Mouse (Mus musculus): ENCODE data around the gene Plekhg6. TPM values are rescaled to one million over a fixed set of nuclear protein-coding genes. Genes with fewer than 3 reads are reported as not detected.

Gene Plekhg6
- polyA plus RNA-seq, 1 experiment from 2014 or later = 1.1 TPM

- Histone ChIP-seq H3K9ac (no peak overlapping the region), H3K27me3 (peaks cover 4% of the 10 kb centered on the region; the same call in 1 of the 2 replicates), H3K9me3 (no peaks in the 10 kb centered on the region), H3K4me1 (peaks cover 19% of the 10 kb centered on the region), H3K4me2 (no peak overlapping the region), H3K27ac (no peak overlapping the region), H3K36me3 (no peaks in the 10 kb centered on the region), H3K4me3 (no peak overlapping the region)
- ATAC-seq (ENCODE audit: insufficient number of reproducible peaks, insufficient read depth, low FRiP score, low TSS enrichment, low read depth) = no peak
- WGBS = 9% methylated on average over 9 of the region's 9 CpGs
Measured at GRCm38 (mm10) chr6:125418744-125419143, 38.2 kb upstream of the Plekhg6 start.

- no peak overlapping the region for H3K4me3 ChIP-seq
- no peak for ATAC-seq (ENCODE audit: insufficient number of reproducible peaks, insufficient read depth, low FRiP score, low TSS enrichment, low read depth)
- H3K9me3 ChIP-seq = no peaks in the 10 kb centered on the region
- H3K27ac ChIP-seq = no peak overlapping the region
- H3K9ac ChIP-seq = no peak overlapping the region
- no peaks in the 10 kb centered on the region for H3K36me3 ChIP-seq
- peaks cover 6% of the 10 kb centered on the region; the same call in 1 of the 2 replicates for H3K4me1 ChIP-seq
- WGBS = 64% methylated on average over 9 of the region's 9 CpGs
- H3K27me3 ChIP-seq = peaks cover 4% of the 10 kb centered on the region; the same call in 1 of the 2 replicates
- H3K4me2 ChIP-seq = no peak overlapping the region
Measured at GRCm38 (mm10) chr6:125413326-125413725, 32.7 kb upstream of the Plekhg6 start.

GRCm38 (mm10) chr6:125411661-125412060, 31.1 kb upstream of the Plekhg6 start:
- Histone ChIP-seq H3K4me1 (peaks cover 6% of the 10 kb centered on the region; the same call in 1 of the 2 replicates), H3K4me2 (no peak overlapping the region), H3K27me3 (no peaks in the 10 kb centered on the region), H3K4me3 (no peak overlapping the region), H3K9me3 (no peaks in the 10 kb centered on the region), H3K27ac (no peak overlapping the region), H3K36me3 (no peaks in the 10 kb centered on the region), H3K9ac (no peak overlapping the region)
- no peak for ATAC-seq (ENCODE audit: insufficient number of reproducible peaks, insufficient read depth, low FRiP score, low TSS enrichment, low read depth)
- 93% methylated on average over 6 of the region's 6 CpGs for WGBS

- Histone ChIP-seq H3K27me3 (no peaks in the 10 kb centered on the region), H3K4me3 (no peak overlapping the region), H3K4me1 (peaks cover 6% of the 10 kb centered on the region; the same call in 1 of the 2 replicates), H3K4me2 (no peak overlapping the region), H3K36me3 (no peaks in the 10 kb centered on the region), H3K9me3 (no peaks in the 10 kb centered on the region), H3K9ac (no peak overlapping the region), H3K27ac (no peak overlapping the region)
- no peak for ATAC-seq (ENCODE audit: insufficient number of reproducible peaks, insufficient read depth, low FRiP score, low TSS enrichment, low read depth)
- 60% methylated on average over 8 of the region's 8 CpGs for WGBS
Measured at GRCm38 (mm10) chr6:125410995-125411547, 30.5 kb upstream of the Plekhg6 start.

- H3K36me3 ChIP-seq = no peaks in the 10 kb centered on the region
- H3K4me3 ChIP-seq = no peak overlapping the region
- H3K27ac ChIP-seq = no peak overlapping the region
- no peak overlapping the region for H3K4me2 ChIP-seq
- no peaks in the 10 kb centered on the region for H3K27me3 ChIP-seq
- H3K4me1 ChIP-seq = peaks cover 6% of the 10 kb centered on the region; the same call in 1 of the 2 replicates
- ATAC-seq (ENCODE audit: insufficient number of reproducible peaks, insufficient read depth, low FRiP score, low TSS enrichment, low read depth) = no peak
- no peaks in the 10 kb centered on the region for H3K9me3 ChIP-seq
- 70% methylated on average over 11 of the region's 11 CpGs for WGBS
- H3K9ac ChIP-seq = no peak overlapping the region
Measured at GRCm38 (mm10) chr6:125410551-125410950, 30.0 kb upstream of the Plekhg6 start.

- no peak overlapping the region for H3K9ac ChIP-seq
- H3K4me2 ChIP-seq = no peak overlapping the region
- no peak for ATAC-seq (ENCODE audit: insufficient number of reproducible peaks, insufficient read depth, low FRiP score, low TSS enrichment, low read depth)
- H3K4me3 ChIP-seq = no peak overlapping the region
- H3K9me3 ChIP-seq = no peaks in the 10 kb centered on the region
- WGBS = 93% methylated on average over 10 of the region's 10 CpGs
- H3K27me3 ChIP-seq = no peaks in the 10 kb centered on the region
- H3K36me3 ChIP-seq = no peaks in the 10 kb centered on the region
- no peak overlapping the region for H3K27ac ChIP-seq
- peaks cover 6% of the 10 kb centered on the region; the same call in 1 of the 2 replicates for H3K4me1 ChIP-seq
Measured at GRCm38 (mm10) chr6:125407657-125408056, 27.1 kb upstream of the Plekhg6 start.

- Histone ChIP-seq H3K4me1 (peaks cover 6% of the 10 kb centered on the region; the same call in 1 of the 2 replicates), H3K9ac (no peak overlapping the region), H3K27ac (no peak overlapping the region), H3K27me3 (no peaks in the 10 kb centered on the region), H3K36me3 (no peaks in the 10 kb centered on the region), H3K4me3 (no peak overlapping the region), H3K9me3 (no peaks in the 10 kb centered on the region), H3K4me2 (no peak overlapping the region)
- no peak for ATAC-seq (ENCODE audit: insufficient number of reproducible peaks, insufficient read depth, low FRiP score, low TSS enrichment, low read depth)
- 83% methylated on average over 7 of the region's 7 CpGs for WGBS
Measured at GRCm38 (mm10) chr6:125407224-125407623, 26.6 kb upstream of the Plekhg6 start.

GRCm38 (mm10) chr6:125405461-125406382, 25.1 kb upstream of the Plekhg6 start:
- no peaks in the 10 kb centered on the region for H3K27me3 ChIP-seq
- H3K9ac ChIP-seq = no peak overlapping the region
- no peak overlapping the region for H3K27ac ChIP-seq
- H3K4me3 ChIP-seq = no peak overlapping the region
- ATAC-seq (ENCODE audit: insufficient number of reproducible peaks, insufficient read depth, low FRiP score, low TSS enrichment, low read depth) = no peak
- H3K4me2 ChIP-seq = no peak overlapping the region
- WGBS = 55% methylated on average over 14 of the region's 14 CpGs
- no peaks in the 10 kb centered on the region for H3K4me1 ChIP-seq
- H3K9me3 ChIP-seq = no peaks in the 10 kb centered on the region
- no peaks in the 10 kb centered on the region for H3K36me3 ChIP-seq

- Histone ChIP-seq H3K4me2 (no peak overlapping the region), H3K36me3 (no peaks in the 10 kb centered on the region), H3K4me1 (peaks cover 1% of the 10 kb centered on the region; the same call in 1 of the 2 replicates), H3K4me3 (no peak overlapping the region), H3K9me3 (no peaks in the 10 kb centered on the region), H3K27ac (no peak overlapping the region), H3K27me3 (no peaks in the 10 kb centered on the region), H3K9ac (no peak overlapping the region)
- ATAC-seq (ENCODE audit: insufficient number of reproducible peaks, insufficient read depth, low FRiP score, low TSS enrichment, low read depth) = 0 out of 2 replicates have a peak, but pooled peaks have one; percentile 26
- WGBS = 86% methylated on average over 5 of the region's 5 CpGs
Measured at GRCm38 (mm10) chr6:125389853-125390252, 9.3 kb upstream of the Plekhg6 start.

GRCm38 (mm10) chr6:125386080-125386479, 5.5 kb upstream of the Plekhg6 start:
- Histone ChIP-seq H3K36me3 (no peaks in the 10 kb centered on the region), H3K9ac (no peak overlapping the region), H3K9me3 (no peaks in the 10 kb centered on the region), H3K4me1 (peaks cover 3% of the 10 kb centered on the region; the same call in 1 of the 2 replicates), H3K4me3 (no peak overlapping the region), H3K27me3 (peaks cover 23% of the 10 kb centered on the region), H3K27ac (no peak overlapping the region), H3K4me2 (no peak overlapping the region)
- ATAC-seq (ENCODE audit: insufficient number of reproducible peaks, insufficient read depth, low FRiP score, low TSS enrichment, low read depth) = no peak
- 73% methylated on average over 6 of the region's 6 CpGs for WGBS

- Histone ChIP-seq H3K4me3 (no peak overlapping the region), H3K27ac (no peak overlapping the region), H3K4me1 (peaks cover 9% of the 10 kb centered on the region), H3K36me3 (no peaks in the 10 kb centered on the region), H3K9me3 (no peaks in the 10 kb centered on the region), H3K27me3 (peaks cover 31% of the 10 kb centered on the region), H3K4me2 (no peak overlapping the region), H3K9ac (no peak overlapping the region)
- WGBS = 66% methylated on average over 11 of the region's 11 CpGs
- ATAC-seq (ENCODE audit: insufficient number of reproducible peaks, insufficient read depth, low FRiP score, low TSS enrichment, low read depth) = no peak
Measured at GRCm38 (mm10) chr6:125385066-125385974, 4.7 kb upstream of the Plekhg6 start.
